Mouse (Mus musculus): ENCODE data around the gene Men1.

The Men1 gene

GRCm38 (mm10) chr19:6372433-6372832 is 37.7 kb downstream of the Men1 start:
- no peak for DNase-seq

DNA sequence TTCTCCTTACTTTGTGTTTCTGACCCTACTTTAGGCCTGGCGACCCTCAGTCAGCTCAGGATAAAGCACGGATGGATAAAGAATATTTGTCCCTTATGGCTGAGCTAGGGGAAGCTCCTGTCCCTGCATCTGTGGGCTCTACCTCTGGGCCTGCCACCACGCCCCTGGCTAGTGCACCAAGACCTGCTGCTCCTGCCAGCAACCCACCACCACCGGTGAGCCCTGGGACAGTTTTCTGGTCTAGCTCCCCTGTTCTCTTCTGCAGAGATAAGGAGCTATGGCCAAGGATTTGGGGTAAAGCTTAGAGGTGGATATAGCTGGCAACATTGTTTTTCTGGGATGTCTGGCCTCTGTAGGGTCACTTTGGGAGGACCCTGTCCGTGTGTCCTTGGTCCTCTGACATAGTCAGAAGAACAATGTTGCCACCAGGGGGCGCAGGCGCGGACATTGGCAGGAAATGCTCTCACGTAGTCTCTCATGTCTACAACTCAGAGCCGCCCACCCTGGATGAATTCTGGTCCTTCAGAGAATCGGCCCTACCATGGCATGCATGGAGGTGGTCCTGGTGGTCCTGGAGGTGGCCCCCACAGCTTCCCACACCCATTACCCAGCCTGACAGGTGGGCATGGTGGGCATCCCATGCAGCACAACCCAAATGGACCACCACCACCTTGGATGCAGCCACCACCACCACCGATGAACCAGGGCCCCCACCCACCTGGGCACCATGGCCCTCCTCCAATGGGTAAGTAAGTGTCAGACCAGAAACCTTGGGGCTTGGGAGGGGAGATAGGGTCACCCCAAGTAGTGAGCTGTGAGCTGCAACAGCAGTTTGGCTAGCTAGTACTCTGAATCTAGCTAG is 39.0 kb downstream of the Men1 start:
- DNase-seq: peak; percentile 82

DNA sequence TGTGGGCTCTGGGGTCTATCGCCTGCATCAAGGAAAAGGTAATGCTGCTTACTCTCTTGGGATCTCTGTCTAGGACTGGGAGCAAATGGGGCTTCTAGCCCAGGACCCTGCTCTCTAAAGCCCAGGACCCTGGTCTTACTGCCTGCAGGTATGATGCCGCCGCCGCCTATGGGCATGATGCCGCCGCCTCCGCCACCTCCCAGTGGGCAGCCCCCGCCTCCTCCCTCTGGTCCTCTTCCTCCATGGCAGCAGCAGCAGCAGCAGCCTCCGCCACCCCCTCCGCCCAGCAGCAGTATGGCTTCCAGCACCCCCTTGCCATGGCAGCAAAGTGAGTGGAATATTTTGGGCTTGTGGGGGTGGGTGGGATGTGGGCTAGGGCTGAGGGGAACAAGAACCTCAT is 39.8 kb downstream of the Men1 start:
- DNase-seq: no peak

DNA sequence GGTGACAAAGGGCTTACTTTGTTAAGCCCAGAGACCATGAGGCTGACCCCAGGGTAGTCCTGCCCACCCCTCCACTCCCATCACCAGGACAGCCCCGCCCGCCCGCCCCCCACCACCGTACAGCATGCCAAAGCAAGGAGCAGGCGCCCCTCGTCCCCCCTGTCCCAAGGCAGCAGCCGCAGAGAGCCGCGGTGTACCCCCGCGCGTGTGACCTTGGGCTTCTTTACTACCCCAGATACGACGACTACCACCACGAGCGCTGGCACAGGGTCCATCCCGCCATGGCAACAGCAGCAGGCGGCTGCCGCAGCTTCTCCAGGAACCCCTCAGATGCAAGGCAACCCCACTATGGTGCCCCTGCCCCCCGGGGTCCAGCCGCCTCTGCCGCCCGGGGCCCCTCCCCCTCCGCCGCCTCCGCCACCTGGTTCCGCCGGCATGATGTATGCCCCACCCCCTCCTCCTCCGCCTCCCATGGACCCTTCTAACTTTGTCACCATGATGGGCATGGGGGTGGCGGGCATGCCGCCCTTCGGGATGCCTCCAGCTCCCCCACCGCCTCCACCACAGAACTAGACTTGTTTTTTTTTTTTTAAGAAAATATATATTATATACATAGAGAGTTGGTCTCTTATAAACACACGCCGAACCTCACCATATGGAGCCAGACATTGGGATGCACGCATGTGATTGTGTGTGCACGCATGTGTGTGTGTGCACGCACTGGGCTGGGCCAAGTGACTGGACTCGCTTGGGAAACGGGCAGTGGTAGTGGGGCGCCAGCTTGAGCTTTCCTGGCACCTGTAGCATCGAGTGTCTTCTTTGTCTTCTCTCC is 40.9 kb downstream of the Men1 start:
- no peak for DNase-seq

DNA sequence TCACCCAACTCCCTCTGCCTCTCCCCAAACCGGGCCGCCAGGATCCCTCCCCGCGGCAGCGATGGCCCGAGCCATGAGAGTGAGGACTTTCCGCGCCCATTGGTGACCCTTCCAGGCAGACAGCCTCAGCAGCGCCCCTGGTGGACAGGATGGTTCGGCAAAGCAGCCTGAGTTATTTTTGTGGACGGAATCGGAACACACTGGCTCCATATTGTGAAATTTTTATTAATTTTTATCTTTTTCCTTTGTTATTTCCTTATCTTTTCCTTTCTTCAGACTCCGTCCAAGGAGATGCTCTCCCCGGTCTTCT is 41.4 kb downstream of the Men1 start:
- DNase-seq: peak; percentile 61

- no peak for DNase-seq
Measured at GRCm38 (mm10) chr19:6376643-6377042, 41.9 kb downstream of the Men1 start.

DNA sequence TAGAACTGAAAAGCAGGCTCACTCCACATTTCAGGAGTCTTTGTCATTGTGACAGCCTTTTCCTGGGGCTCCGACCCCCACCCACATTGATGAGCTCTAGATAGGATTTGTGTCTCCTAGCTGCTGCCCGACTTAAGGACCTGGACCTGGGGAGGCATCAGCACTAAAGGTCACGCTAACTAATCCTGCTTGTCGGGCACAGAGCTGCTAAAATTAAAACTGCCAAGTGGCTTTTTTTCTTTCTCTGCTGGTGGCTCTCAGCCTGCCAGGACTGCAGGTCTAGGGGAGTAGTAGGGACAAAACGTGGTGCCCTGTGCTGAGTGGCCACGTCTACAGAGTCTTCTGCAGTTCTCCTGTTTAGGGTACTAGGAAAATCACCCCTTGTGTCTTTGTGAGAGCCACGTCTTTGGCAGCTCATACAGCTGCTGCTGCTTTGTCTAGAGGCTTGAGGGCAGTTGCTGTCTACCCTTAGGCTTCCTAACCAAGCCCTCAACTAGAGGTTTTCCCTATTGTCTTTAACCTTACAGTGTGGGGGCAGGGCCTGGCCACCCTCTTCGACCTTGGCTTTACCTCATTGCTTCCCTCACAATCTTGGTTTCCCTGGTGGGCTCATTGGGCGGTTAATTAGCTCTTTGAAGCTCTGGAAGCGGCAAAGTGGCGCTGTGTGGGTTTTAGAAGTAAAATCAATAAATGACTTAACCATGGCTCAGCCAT is 42.7 kb downstream of the Men1 start:
- DNase-seq: no peak

DNA sequence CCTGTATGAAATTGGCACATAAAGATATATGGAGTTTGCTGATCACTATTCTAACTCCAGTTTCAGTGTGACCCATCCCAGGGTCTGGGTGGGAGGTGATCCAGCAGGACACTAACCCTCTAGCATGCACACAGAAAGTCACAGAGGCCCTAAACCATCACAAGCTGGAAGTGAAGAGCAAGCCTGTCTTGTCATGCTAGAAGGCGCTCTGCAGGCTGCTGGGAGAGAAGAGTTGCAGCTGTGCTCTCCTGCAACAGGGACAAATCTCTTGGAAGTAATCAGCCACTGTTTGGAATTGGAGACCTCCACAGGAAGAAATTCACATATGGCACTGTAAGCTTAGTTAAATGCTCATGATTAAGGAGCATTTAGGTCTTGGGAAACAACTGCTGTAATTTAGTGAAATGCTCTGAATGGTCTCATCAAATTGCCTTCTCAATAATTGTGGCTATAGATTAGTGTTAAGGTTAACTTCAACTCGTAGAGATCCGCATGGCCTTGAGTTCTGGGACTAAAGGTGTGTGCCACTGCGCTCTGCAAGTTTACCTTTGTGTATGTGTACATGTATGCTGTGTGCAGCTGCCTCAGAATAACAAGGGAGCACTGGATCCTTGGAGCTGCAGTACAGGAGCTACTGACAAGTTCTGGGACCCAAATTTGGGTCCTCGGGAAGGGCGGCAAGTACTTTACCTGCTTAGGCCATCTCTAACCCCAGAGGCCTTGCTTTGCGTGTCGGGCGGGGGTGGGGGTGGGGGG is 45.8 kb downstream of the Men1 start:
- no peak for DNase-seq

GRCm38 (mm10) chr19:6381238-6381637 is 46.5 kb downstream of the Men1 start:
- DNase-seq: no peak

- no peak for DNase-seq
Measured at GRCm38 (mm10) chr19:6382323-6382924, 47.6 kb downstream of the Men1 start.

- DNase-seq: peak; percentile 38
Measured at GRCm38 (mm10) chr19:6383470-6383869, 48.7 kb downstream of the Men1 start.

DNA sequence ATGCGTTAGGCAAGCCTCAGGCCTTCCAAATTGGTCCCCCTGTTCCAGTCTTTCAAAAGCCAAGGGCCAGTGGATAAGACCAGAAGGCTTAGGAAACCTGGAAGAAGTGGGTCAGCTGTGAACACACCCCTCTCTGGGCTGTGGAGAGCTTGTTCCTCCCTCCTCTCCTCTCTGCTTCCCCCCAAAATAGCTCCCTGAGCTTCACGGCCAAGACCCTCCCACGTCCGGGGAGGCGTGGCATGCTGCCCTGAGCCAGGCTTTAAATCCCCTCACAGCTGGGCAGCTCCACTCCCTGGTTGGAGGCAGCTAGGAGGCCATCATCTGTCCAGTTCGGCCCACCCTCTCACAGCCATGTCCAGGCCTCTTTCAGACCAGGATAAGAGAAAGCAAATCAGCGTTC is 49.3 kb downstream of the Men1 start, which contains the start of gene Pygm:
TSS of gene Pygm (plus strand) at position 272 of the 400 bp plus-strand sequence.
- peak; percentile 81 for DNase-seq

DNA sequence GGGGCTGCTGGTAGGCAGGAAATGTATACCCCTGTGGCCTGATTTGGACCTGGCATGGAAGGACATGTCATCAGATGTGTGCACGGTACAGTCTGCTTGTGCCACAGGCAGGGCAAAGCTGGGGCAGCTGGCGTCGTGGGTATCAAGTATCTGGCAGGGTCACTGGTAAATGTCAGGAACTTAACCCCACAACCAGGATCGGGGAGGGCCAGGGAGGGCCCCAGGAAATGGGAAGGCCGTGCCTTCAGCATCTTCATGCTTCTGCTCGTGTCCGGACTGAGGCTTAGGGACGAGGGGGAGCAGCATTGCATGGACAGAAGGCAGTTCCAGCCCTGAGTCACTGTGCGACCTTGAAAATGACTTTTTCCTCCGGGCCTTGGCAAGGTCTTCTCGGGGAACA is 50.2 kb downstream of the Men1 start:
- no peak for DNase-seq

DNA sequence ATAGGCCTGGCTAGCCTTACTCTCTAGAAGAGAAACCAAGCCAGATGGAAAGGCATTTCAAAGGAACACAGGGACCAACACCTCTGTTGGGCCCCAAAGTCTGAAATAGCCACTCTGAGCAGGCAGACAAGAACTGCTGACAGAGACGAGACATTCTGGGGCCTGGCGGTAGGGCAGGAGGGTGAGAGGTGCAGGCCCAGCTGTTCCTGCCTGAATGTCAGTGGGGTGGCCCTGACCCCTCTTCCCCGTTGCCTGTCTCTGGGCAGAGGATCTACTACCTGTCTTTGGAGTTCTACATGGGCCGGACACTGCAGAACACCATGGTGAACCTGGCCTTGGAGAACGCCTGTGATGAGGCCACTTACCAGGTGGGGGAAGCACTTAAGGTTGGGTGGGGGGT is 50.6 kb downstream of the Men1 start:
- no peak for DNase-seq

DNA sequence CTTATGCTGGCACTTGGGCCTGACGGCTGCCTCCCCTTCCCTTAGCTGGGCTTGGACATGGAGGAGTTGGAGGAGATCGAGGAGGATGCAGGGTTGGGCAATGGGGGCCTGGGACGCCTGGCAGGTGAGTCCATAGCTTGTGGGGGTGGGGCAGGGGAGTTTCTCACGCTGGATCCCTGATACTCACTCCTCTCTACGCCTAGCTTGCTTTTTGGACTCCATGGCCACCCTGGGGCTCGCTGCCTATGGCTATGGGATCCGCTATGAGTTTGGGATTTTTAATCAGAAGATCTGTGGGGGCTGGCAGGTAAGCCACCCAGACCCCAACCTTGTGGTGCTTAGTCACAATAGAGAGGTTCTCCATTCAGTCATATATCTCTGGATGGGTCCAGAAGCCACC is 51.0 kb downstream of the Men1 start:
- DNase-seq: no peak

GRCm38 (mm10) chr19:6386234-6386633 is 51.5 kb downstream of the Men1 start:
- no peak for DNase-seq

GRCm38 (mm10) chr19:6388006-6388405 is 53.2 kb downstream of the Men1 start:
- DNase-seq: peak; percentile 51

DNA sequence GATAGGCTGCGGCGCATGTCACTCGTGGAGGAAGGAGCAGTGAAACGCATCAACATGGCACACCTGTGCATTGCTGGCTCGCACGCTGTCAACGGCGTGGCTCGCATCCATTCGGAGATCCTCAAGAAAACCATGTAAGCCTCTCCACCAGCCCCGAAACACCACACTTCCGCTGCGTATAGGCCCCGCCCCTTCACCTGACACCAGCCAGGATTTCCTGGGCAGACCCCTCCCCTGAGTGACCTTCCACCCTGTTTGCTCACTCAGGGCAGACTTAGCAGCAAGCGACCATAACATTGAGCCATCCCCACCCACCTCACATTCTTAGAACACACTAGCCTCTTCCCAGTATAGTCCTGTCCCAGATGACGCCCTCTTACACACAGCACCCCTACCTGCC is 55.0 kb downstream of the Men1 start:
- peak; percentile 37 for DNase-seq

GRCm38 (mm10) chr19:6390251-6390650 is 55.5 kb downstream of the Men1 start:
- DNase-seq: no peak

Data from retina, postnatal 1 day (tissue).